Mouse (Mus musculus) bone marrow macrophage, adult 2 months (primary cell): ENCODE data around the gene Olfr651.

Experiments
- CTCF ChIP-seq: IDR thresholded peaks from 2 replicates; pipeline ENCODE4 v1.5.1; 2012; ENCODE audit warnings: low read depth, mild to moderate bottlenecking, low read length, moderate library complexity
- POLR2A ChIP-seq: IDR thresholded peaks from 2 replicates; pipeline ENCODE4 v1.6.1; 2012; ENCODE audit warnings: mild to moderate bottlenecking, low read depth, low read length, borderline replicate concordance

DNA sequence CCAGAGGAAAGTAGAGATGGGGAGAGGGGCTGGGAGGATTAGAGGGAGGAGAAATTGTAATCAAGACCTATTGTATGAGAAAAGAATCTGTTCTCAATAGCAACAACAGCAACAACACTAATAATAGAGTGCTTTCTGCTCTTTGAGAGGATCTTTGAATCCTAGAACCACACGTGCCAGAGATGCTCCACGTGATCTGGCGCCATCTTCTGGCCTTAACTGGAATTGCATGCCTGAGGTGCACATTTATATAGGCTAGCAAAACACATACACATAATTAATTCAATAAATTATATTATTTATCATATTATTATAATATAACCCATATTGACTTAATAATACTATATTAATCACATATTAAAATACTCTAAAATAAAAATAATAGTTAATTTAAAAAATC lies 53.2 kb downstream of the Olfr651 start:
- TF ChIP-seq CTCF (peak; percentile 60), POLR2A (no peak)
